Mouse (Mus musculus) induced T-regulatory cell, adult 2 months (primary cell): ENCODE measurements around the gene Hsd17b1.

Experiments used
- DNase-seq: peaks from one replicate; pipeline ENCODE4 v3.0.0-alpha.2; 2012; ENCODE audit warnings: low read depth

Hsd17b1 gene

DNA sequence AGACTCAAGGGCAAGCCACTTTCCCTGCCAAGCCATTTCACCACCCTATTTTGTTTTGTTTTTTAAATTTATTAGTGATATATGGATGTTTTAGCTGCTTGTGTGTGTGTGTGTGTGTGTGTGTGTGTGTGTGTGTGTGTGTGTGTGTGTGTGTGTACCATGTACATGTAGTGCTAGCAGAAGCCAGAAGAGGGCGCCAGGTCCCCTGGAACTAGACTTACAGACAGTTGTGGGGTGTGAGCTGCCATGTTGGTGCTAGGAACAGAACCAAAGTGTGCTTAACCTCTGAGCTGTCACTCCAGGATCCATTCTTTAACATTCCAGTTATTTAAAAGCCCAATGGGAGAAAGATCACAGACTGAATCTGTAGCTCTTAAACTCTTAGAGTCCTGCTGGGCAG is 48.9 kb downstream of the Hsd17b1 start:
- DNase-seq = peak; percentile 42

GRCm38 (mm10) chr11:101128996-101129577 is 50.9 kb downstream of the Hsd17b1 start:
- DNase-seq = no peak
